Mouse (Mus musculus) inflammation-experienced regulatory T-cells, adult 16 weeks (primary cell): Measurements from ENCODE around the gene Olfr243. TPM values are rescaled to one million over a fixed set of nuclear protein-coding genes. Genes with fewer than 3 reads are reported as not detected.

Source experiments
- polyA plus RNA-seq: library from polyadenylated mRNA; unstranded; fragments of 100-300 nt; shearing (Covaris generic); gene quantifications from one replicate; pipeline ENCODE4 v1.2.1, GENCODE M21; 2017

The Olfr243 gene
- not detected for polyA plus RNA-seq

GRCm38 (mm10) chr7:103714371-103714770 is at the start of gene Olfr243:
TSS of gene Olfr243 (plus strand) at chr7:103714671.

GRCm38 (mm10) chr7:103671091-103671490 is 43.4 kb upstream of the Olfr243 start, which contains the start of gene Olfr624:
TSS of gene Olfr624 (minus strand) at chr7:103671191.

GRCm38 (mm10) chr7:103682420-103682819 is 32.1 kb upstream of the Olfr243 start, which contains the start of gene Olfr625-ps1:
TSS of gene Olfr625-ps1 (plus strand) at chr7:103682720.

DNA sequence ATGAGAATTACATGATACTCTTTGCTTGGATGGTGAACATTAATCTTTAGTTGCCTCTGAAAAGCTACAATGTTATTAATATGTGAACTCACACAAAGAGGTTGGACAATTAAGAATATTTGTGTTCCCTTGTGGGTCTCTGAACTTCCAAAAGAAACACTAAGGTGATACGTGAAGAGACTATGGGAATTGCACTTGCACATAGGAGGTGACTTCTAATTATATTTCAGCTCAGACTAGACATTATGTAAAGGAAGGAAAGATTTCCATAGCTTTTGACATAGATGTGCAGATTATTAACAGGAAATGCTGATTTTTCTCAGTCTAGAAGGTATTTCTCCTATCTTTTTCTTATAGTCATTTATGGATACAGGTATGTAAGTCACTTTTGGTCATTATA is 15.6 kb downstream of the Olfr243 start, which contains the start of gene Olfr628:
Gene Olfr628 (plus strand): TSS at position 301 of the 400 bp plus-strand sequence.

GRCm38 (mm10) chr7:103744843-103745242 is 30.4 kb downstream of the Olfr243 start, which contains the start of gene Olfr629:
TSS of gene Olfr629 (minus strand) at chr7:103744943.

DNA sequence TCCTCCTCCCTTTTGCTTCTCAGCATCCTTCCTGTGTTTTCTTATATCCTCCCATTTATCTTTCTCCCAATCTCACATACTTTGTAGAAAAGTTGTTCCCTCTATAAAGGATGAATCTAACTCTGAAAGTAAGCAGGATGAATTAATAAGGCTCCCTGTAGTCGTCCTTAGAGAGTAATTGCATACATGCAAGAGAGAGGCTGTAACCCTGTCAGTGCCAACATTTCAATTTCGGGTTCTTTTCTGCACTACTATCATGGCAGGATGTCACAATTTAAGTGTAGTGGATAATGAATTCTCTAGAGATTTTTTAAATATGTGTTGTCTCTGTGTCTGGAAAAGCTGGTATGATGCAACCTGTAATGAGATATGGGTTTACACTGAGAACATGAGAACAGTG is 42.8 kb downstream of the Olfr243 start, which contains the start of gene Olfr630:
Gene Olfr630 (minus strand): TSS at position 101 of the 400 bp plus-strand sequence.

Other genes starting within 250 kb of the Olfr243 start
- not detected for gene Olfr608, start 244.8 kb upstream of the Olfr243 start, polyA plus RNA-seq
- not detected for gene Olfr609, start 216.6 kb upstream of the Olfr243 start, polyA plus RNA-seq
- not detected for gene Olfr610, start 202.5 kb upstream of the Olfr243 start, polyA plus RNA-seq
- not detected for gene Olfr611, start 193.8 kb upstream of the Olfr243 start, polyA plus RNA-seq
- not detected for gene Olfr612, start 172.0 kb upstream of the Olfr243 start, polyA plus RNA-seq
- not detected for gene Olfr613, start 166.6 kb upstream of the Olfr243 start, polyA plus RNA-seq
- gene Olfr615, start 158.6 kb upstream of the Olfr243 start, polyA plus RNA-seq: not detected
- gene Olfr616, start 145.5 kb upstream of the Olfr243 start, polyA plus RNA-seq: not detected
- gene Olfr617, start 141.6 kb upstream of the Olfr243 start, polyA plus RNA-seq: not detected
- gene Olfr618, start 124.6 kb upstream of the Olfr243 start, polyA plus RNA-seq: not detected
- not detected for gene Olfr619, start 114.1 kb upstream of the Olfr243 start, polyA plus RNA-seq
- gene Olfr620, start 102.1 kb upstream of the Olfr243 start, polyA plus RNA-seq: not detected
- gene Olfr622, start 72.0 kb upstream of the Olfr243 start, polyA plus RNA-seq: not detected
- not detected for gene Olfr623, start 51.0 kb upstream of the Olfr243 start, polyA plus RNA-seq
- gene Olfr624, start 43.5 kb upstream of the Olfr243 start, polyA plus RNA-seq: not detected
- gene Olfr625-ps1, start 32.0 kb upstream of the Olfr243 start, polyA plus RNA-seq: not detected
- not detected for gene Olfr628, start 15.7 kb downstream of the Olfr243 start, polyA plus RNA-seq
- gene Olfr629, start 30.3 kb downstream of the Olfr243 start, polyA plus RNA-seq: not detected
- not detected for gene Olfr630, start 42.7 kb downstream of the Olfr243 start, polyA plus RNA-seq
- gene Olfr69, start 56.9 kb downstream of the Olfr243 start, polyA plus RNA-seq: not detected
- gene Olfr68, start 65.0 kb downstream of the Olfr243 start, polyA plus RNA-seq: not detected
- gene Olfr67, start 77.2 kb downstream of the Olfr243 start, polyA plus RNA-seq: not detected
- gene Hbb-bt, start 99.3 kb downstream of the Olfr243 start, polyA plus RNA-seq: 122 TPM
- gene Hbb-bs, start 113.4 kb downstream of the Olfr243 start, polyA plus RNA-seq: 599 TPM
- not detected for gene Hbb-bh2, start 125.8 kb downstream of the Olfr243 start, polyA plus RNA-seq
- not detected for gene Hbb-bh1, start 128.5 kb downstream of the Olfr243 start, polyA plus RNA-seq
- not detected for gene Hbb-y, start 138.5 kb downstream of the Olfr243 start, polyA plus RNA-seq
- not detected for gene Olfr66, start 171.6 kb downstream of the Olfr243 start, polyA plus RNA-seq
- not detected for gene Olfr64, start 179.8 kb downstream of the Olfr243 start, polyA plus RNA-seq
- not detected for gene Olfr65, start 188.8 kb downstream of the Olfr243 start, polyA plus RNA-seq
- not detected for gene Olfr631, start 214.2 kb downstream of the Olfr243 start, polyA plus RNA-seq
- not detected for gene Olfr632, start 219.7 kb downstream of the Olfr243 start, polyA plus RNA-seq
- gene Olfr633, start 229.8 kb downstream of the Olfr243 start, polyA plus RNA-seq: not detected